Mouse (Mus musculus) activated CD4-positive, CD25-positive, alpha-beta regulatory T cell (primary cell): ENCODE data around the gene Rnf141. TPM values are rescaled to one million over a fixed set of nuclear protein-coding genes. Genes with fewer than 3 reads are reported as not detected.

Experiments used
- polyA plus RNA-seq, 2 experiments: library from polyadenylated mRNA; unstranded; fragments of 100-300 nt; shearing (Covaris generic); gene quantifications; one replicate each; pipeline ENCODE4 v1.2.1; 2017

Gene Rnf141
- 10 to 100 TPM in 1 of 2 experiments, 1 to 10 TPM in 1; 9.8 to 11.5 TPM for polyA plus RNA-seq

DNA sequence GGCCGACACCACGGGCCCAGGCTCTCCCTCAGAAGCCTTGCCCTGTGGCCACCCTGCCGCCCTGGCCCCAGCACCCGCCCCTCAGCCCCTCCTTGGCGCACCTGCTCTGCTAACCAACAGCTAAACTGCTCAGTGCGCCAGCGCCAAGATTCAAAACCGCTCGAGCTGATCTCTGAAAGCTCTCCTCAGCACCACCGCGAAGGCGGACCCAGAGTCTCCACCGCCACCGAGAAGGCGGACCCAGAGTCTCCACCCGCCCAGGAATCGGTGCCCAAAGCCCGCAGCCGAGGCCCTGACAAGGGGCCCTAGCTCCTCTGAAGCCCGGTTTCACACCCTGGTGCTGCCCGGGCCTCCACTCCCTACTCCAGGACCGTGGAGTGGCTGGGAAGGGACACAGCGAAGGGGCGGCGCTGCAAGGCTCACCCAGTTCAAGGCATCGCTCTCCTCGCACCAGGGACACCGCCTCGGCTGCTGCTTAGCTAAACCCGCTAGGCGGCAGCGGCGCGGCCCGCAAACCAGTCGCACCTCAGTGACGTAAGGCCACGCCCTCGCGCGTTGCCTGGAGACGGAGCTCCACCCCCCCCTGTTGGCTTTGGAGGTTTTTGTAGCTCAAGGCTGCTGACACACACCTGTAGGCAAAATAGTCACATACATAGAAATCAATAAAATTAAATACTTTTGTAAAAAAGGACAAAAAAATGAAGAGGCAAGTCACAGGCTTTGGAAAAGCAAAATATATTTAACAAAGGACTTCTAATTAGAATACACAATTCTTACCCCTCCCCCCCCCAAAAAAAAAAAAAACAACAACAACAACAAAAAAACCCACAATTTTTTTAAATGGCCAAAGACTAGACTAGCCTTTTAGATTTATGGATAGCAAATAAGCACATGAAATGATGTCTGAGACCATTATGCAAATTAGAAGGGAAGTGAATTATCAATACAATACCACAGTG is at the start of gene Rnf141:
Gene Rnf141, minus strand, starts transcription at position 542 of the 959 bp plus-strand sequence.

DNA sequence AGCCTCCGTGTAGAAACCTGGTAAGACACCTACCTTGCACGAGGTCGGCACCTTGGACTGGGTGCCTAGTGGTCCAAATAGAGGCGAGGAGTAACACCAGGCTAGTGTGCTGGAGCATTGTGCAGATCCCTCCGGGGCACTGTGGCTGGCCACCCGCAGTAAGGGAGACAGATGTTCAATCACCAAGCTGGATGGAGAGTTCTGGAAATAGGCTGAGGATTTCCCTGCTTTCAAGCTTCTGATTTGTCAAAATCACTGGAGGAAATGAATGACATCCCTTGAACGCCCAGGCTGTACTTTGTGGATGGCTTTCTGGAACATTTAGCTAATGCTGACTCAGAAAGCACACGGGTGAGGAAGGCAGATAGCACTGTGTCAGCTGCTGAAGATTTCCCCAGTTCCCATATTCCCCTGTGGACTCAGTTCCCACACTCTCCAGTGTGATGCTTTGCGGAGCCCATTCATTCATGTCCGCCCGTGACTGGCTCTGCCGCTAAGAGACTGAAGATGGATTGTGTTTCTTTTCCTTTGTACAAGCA is 18.6 kb upstream of the Rnf141 start, which contains the start of gene Lyve1:
Gene Lyve1, minus strand, starts transcription at position 489 of the 539 bp plus-strand sequence.

DNA sequence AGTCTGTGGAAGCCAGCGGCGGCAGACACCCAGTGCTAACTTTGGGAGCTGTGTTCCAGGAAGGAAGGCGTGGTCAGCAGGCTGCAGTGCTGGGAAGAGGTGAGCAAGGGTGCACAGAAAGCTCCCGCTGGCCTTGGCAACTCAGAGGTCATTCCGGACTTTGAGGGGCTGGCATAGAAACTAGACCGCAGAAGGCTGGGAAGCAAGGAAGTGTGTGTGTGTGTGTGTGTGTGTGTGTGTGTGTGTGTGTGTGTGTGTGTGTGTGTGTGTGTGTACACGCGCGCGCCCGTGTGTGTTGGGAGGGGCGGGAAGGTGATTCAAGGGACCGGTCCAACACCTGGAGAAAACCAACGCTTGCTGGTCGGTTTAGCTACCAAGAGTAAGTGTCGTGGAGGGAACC is 76.3 kb downstream of the Rnf141 start, which contains the start of gene Ampd3:
Gene Ampd3, plus strand, starts transcription at position 206 of the 400 bp plus-strand sequence.

Other genes starting within 250 kb of the Rnf141 start
- 1 to 10 TPM; 7.1 to 7.7 TPM for gene Sbf2, start 229.5 kb downstream of the Rnf141 start, polyA plus RNA-seq
- 1 to 10 TPM in 1 of 2 experiments, not detected in 1; 1.0 TPM for gene Adm, start 216.8 kb downstream of the Rnf141 start, polyA plus RNA-seq
- 10 to 100 TPM; 12.5 to 19.7 TPM for gene Ampd3, start 76.3 kb downstream of the Rnf141 start, polyA plus RNA-seq
- under 1 TPM in 1 of 2 experiments, not detected in 1; 0.27 TPM for gene Lyve1, start 18.8 kb upstream of the Rnf141 start, polyA plus RNA-seq
- gene Mrvi1, start 138.0 kb upstream of the Rnf141 start, polyA plus RNA-seq = 1 to 10 TPM; 1.2 to 1.3 TPM
- gene Ctr9, start 184.5 kb upstream of the Rnf141 start, polyA plus RNA-seq = 10 to 100 TPM; 42.5 to 53.0 TPM
- gene Eif4g2, start 238.6 kb upstream of the Rnf141 start, polyA plus RNA-seq = 100 to 1,000 TPM; 701 to 727 TPM